ENCODE assay signal across 21 mouse cellular contexts in the genomic region with DNA sequence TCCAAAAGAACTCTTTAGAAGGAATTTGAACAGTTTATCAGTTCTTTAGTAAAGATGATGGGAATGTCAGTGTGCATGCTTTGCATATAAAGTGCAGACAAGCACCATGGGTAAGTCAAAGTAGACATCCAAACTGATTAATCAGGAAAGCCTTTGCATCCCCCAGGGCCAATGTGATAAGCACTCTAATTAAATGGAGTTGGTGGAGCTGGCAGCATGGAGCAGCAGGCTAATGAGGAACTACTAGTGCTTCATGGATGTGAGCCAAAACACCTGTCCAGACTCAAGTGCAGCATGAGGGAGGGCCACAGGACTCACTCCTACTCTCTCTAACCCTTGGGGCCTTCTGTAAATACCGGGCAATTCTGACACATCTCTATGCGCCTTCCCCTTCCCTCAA. TPM values are rescaled to one million over a fixed set of nuclear protein-coding genes. Genes with fewer than 3 reads are reported as not detected.
DNase-seq lines count a peak whose midpoint lies in the region; ATAC-seq and TF ChIP-seq lines count a peak whose summit lies in the region.
"Had no signal": no experiment of that assay in that cellular context is flagged by ENCODE, and none has a peak within 500 bp of the region (broad histone marks: within the 10 kb centered on the region; RNA-seq: fewer than 3 reads in every experiment).

No protein-coding gene starts in this region.

- H3K4me3 ChIP-seq in forebrain, embryonic 13.5 days, result no peak overlapping the region
- H3K4me3 ChIP-seq in forebrain, embryonic 10.5 days, result no peak overlapping the region
- no peak overlapping the region for H3K4me3 ChIP-seq in hindbrain, postnatal 0 days (ENCODE audit: low read length)
- no peak overlapping the region for H3K4me3 ChIP-seq in hindbrain, embryonic 16.5 days (ENCODE audit: low read length)
- no peak overlapping the region for H3K4me3 ChIP-seq in neural tube, embryonic 14.5 days (ENCODE audit: low read depth, low read length)
- no peak overlapping the region for H3K4me3 ChIP-seq in neural tube, embryonic 15.5 days (replicated peaks)
- H3K4me3 ChIP-seq in midbrain, postnatal 0 days (ENCODE audit: low read depth, low read length), result no peak overlapping the region
- H3K4me3 ChIP-seq: heart, adult 2 months; heart, embryonic 15.5 days had no signal

- H3K4me1 ChIP-seq in forebrain, embryonic 13.5 days, result no peaks in the 10 kb centered on the region
- H3K4me1 ChIP-seq in forebrain, embryonic 10.5 days, result no peaks in the 10 kb centered on the region
- no peaks in the 10 kb centered on the region for H3K4me1 ChIP-seq in hindbrain, postnatal 0 days (ENCODE audit: insufficient read depth, low read length)
- H3K4me1 ChIP-seq in hindbrain, embryonic 16.5 days (ENCODE audit: control insufficient read depth, insufficient read depth, low read depth, low read length), result no peaks in the 10 kb centered on the region
- H3K4me1 ChIP-seq in neural tube, embryonic 14.5 days (ENCODE audit: control insufficient read depth, insufficient read depth, low read length), result no peaks in the 10 kb centered on the region
- no peaks in the 10 kb centered on the region for H3K4me1 ChIP-seq in neural tube, embryonic 15.5 days
- no peaks in the 10 kb centered on the region for H3K4me1 ChIP-seq in midbrain, postnatal 0 days (ENCODE audit: insufficient read depth, low read length)
- H3K4me1 ChIP-seq: heart, embryonic 15.5 days had no signal

- no peak overlapping the region for H3K9ac ChIP-seq in forebrain, embryonic 13.5 days
- no peak overlapping the region for H3K9ac ChIP-seq in hindbrain, postnatal 0 days (replicated peaks; ENCODE audit: low read length)
- H3K9ac ChIP-seq in hindbrain, embryonic 16.5 days (ENCODE audit: low read depth, low read length), result no peak overlapping the region
- H3K9ac ChIP-seq in neural tube, embryonic 14.5 days (replicated peaks; ENCODE audit: low read depth, low read length), result no peak overlapping the region
- no peak overlapping the region for H3K9ac ChIP-seq in neural tube, embryonic 15.5 days (replicated peaks)
- H3K9ac ChIP-seq in midbrain, postnatal 0 days (replicated peaks; ENCODE audit: low read length, poor library complexity, severe bottlenecking), result no peak overlapping the region
- H3K9ac ChIP-seq: heart, embryonic 15.5 days had no signal

- H3K9me3 ChIP-seq in forebrain, embryonic 13.5 days (replicated peaks), result no peaks in the 10 kb centered on the region
- H3K9me3 ChIP-seq in forebrain, embryonic 10.5 days, result no peaks in the 10 kb centered on the region
- no peaks in the 10 kb centered on the region for H3K9me3 ChIP-seq in hindbrain, postnatal 0 days (ENCODE audit: low read length)
- H3K9me3 ChIP-seq in hindbrain, embryonic 16.5 days (ENCODE audit: control insufficient read depth, low read length), result no peaks in the 10 kb centered on the region
- H3K9me3 ChIP-seq in neural tube, embryonic 14.5 days (ENCODE audit: control insufficient read depth, low read length), result no peaks in the 10 kb centered on the region
- no peaks in the 10 kb centered on the region for H3K9me3 ChIP-seq in neural tube, embryonic 15.5 days (replicated peaks)
- no peaks in the 10 kb centered on the region for H3K9me3 ChIP-seq in midbrain, postnatal 0 days (ENCODE audit: low read length)
- H3K9me3 ChIP-seq: heart, embryonic 15.5 days had no signal

- H3K4me2 ChIP-seq in forebrain, embryonic 13.5 days, result no peak overlapping the region
- H3K4me2 ChIP-seq in hindbrain, postnatal 0 days (ENCODE audit: low read depth, low read length), result no peak overlapping the region
- H3K4me2 ChIP-seq in hindbrain, embryonic 16.5 days (ENCODE audit: low read length), result no peak overlapping the region
- H3K4me2 ChIP-seq in neural tube, embryonic 14.5 days (ENCODE audit: low read depth, low read length), result no peak overlapping the region
- no peak overlapping the region for H3K4me2 ChIP-seq in neural tube, embryonic 15.5 days
- H3K4me2 ChIP-seq in midbrain, postnatal 0 days (ENCODE audit: low read depth, low read length, poor library complexity, severe bottlenecking), result no peak overlapping the region
- H3K4me2 ChIP-seq: heart, embryonic 11.5 days; heart, embryonic 15.5 days had no signal

- DNase-seq in forebrain, embryonic 10.5 days (ENCODE audit: extremely low spot score, low spot score), result no peak
- peak; percentile 7 for DNase-seq in hindbrain, postnatal 0 days (ENCODE audit: low spot score)
- peak; percentile 37 for DNase-seq in midbrain, postnatal 0 days (ENCODE audit: low spot score)
- DNase-seq: adrenal gland, postnatal 14 days; cerebellum, adult 2 months; cerebellum, postnatal 10 days; gastrocnemius, postnatal 14 days; heart, adult 2 months; heart, postnatal 14 days had no signal

- H3K36me3 ChIP-seq in forebrain, embryonic 13.5 days (ENCODE audit: poor library complexity, severe bottlenecking), result no peaks in the 10 kb centered on the region
- H3K36me3 ChIP-seq in forebrain, embryonic 10.5 days (replicated peaks), result no peaks in the 10 kb centered on the region
- H3K36me3 ChIP-seq in hindbrain, postnatal 0 days (ENCODE audit: insufficient read depth, low read length), result no peaks in the 10 kb centered on the region
- no peaks in the 10 kb centered on the region for H3K36me3 ChIP-seq in hindbrain, embryonic 16.5 days (ENCODE audit: control insufficient read depth, insufficient read depth, low read length)
- no peaks in the 10 kb centered on the region for H3K36me3 ChIP-seq in neural tube, embryonic 14.5 days (ENCODE audit: control insufficient read depth, insufficient read depth, low read length)
- H3K36me3 ChIP-seq in neural tube, embryonic 15.5 days, result no peaks in the 10 kb centered on the region
- no peaks in the 10 kb centered on the region for H3K36me3 ChIP-seq in midbrain, postnatal 0 days (ENCODE audit: insufficient read depth, low read length)
- H3K36me3 ChIP-seq: heart, embryonic 15.5 days had no signal

- H3K27ac ChIP-seq in forebrain, embryonic 13.5 days, result no peak overlapping the region
- no peak overlapping the region for H3K27ac ChIP-seq in forebrain, embryonic 10.5 days
- H3K27ac ChIP-seq in hindbrain, postnatal 0 days, result no peak overlapping the region
- H3K27ac ChIP-seq in hindbrain, embryonic 16.5 days (ENCODE audit: low read depth, low read length), result no peak overlapping the region
- H3K27ac ChIP-seq in neural tube, embryonic 14.5 days (ENCODE audit: low read depth, low read length), result no peak overlapping the region
- H3K27ac ChIP-seq in neural tube, embryonic 15.5 days (replicated peaks), result no peak overlapping the region
- H3K27ac ChIP-seq in midbrain, postnatal 0 days (ENCODE audit: low read depth, low read length), result no peak overlapping the region
- H3K27ac ChIP-seq: heart, adult 2 months; heart, embryonic 15.5 days had no signal

- peak; percentile 16; the same call in 1 of the 2 replicates for ATAC-seq in forebrain, embryonic 13.5 days
- 0 out of 2 replicates have a peak, but pooled peaks have one; percentile 7 for ATAC-seq in hindbrain, postnatal 0 days
- no peak for ATAC-seq in hindbrain, embryonic 16.5 days
- ATAC-seq in neural tube, embryonic 14.5 days (ENCODE audit: low read depth), result peak; percentile 51; the same call in 1 of the 2 replicates
- no peak for ATAC-seq in neural tube, embryonic 15.5 days (ENCODE audit: low FRiP score)
- no peak for ATAC-seq in midbrain, postnatal 0 days (ENCODE audit: low FRiP score)
- ATAC-seq: activated CD4-positive, CD25-positive, alpha-beta regulatory T cell, adult 4 months; forebrain, embryonic 16.5 days; intestine, embryonic 16.5 days; Patski had no signal

- 63% methylated on average over 2 of the region's 2 CpGs for WGBS in forebrain, embryonic 13.5 days
- 91% methylated on average over 2 of the region's 2 CpGs for WGBS in forebrain, embryonic 10.5 days
- 69% methylated on average over 2 of the region's 2 CpGs for WGBS in hindbrain, postnatal 0 days
- 72% methylated on average over 2 of the region's 2 CpGs for WGBS in hindbrain, embryonic 16.5 days
- WGBS in neural tube, embryonic 14.5 days, result 67% methylated on average over 2 of the region's 2 CpGs
- WGBS in neural tube, embryonic 15.5 days, result 69% methylated on average over 2 of the region's 2 CpGs
- WGBS in midbrain, postnatal 0 days, result 58% methylated on average over 2 of the region's 2 CpGs

- TF ChIP-seq CTCF in hindbrain, postnatal 0 days (IDR thresholded peaks at IDR 0.05; ENCODE audit: low read depth), result no peak
- no peak for TF ChIP-seq CTCF in midbrain, postnatal 0 days (IDR thresholded peaks at IDR 0.05)

- no peaks in the 10 kb centered on the region for H3K27me3 ChIP-seq in forebrain, embryonic 13.5 days
- no peaks in the 10 kb centered on the region for H3K27me3 ChIP-seq in forebrain, embryonic 10.5 days (ENCODE audit: poor library complexity, severe bottlenecking)
- no peaks in the 10 kb centered on the region for H3K27me3 ChIP-seq in hindbrain, postnatal 0 days (ENCODE audit: insufficient read depth, low read length)
- no peaks in the 10 kb centered on the region for H3K27me3 ChIP-seq in hindbrain, embryonic 16.5 days (replicated peaks; ENCODE audit: control insufficient read depth, insufficient read depth, low read length)
- no peaks in the 10 kb centered on the region for H3K27me3 ChIP-seq in neural tube, embryonic 14.5 days (ENCODE audit: control insufficient read depth, insufficient read depth, low read length)
- H3K27me3 ChIP-seq in neural tube, embryonic 15.5 days (replicated peaks), result no peaks in the 10 kb centered on the region
- no peaks in the 10 kb centered on the region for H3K27me3 ChIP-seq in midbrain, postnatal 0 days (ENCODE audit: insufficient read depth, low read length)
- H3K27me3 ChIP-seq: CH12.LX; heart, embryonic 15.5 days had no signal

RNA-seq across cellular contexts. Expression of a gene that starts 46.0 kb away (rescaled TPM):
- 2.5 and 2.9 TPM in 2 replicates for polyA plus RNA-seq in forebrain, embryonic 13.5 days (2015; fragmentation: Nextera tagmentation; extraction: Ambion mirVana)
- polyA plus RNA-seq in forebrain, embryonic 10.5 days (2016; fragmentation: Nextera tagmentation; extraction: Ambion mirVana), result 2.5 and 3.1 TPM in 2 replicates
- total RNA-seq in hindbrain, postnatal 0 days (2014; rRNA removed), result 0.83 and 2.4 TPM in 2 replicates
- 2.0 and 2.4 TPM in 2 replicates for polyA plus RNA-seq in hindbrain, postnatal 0 days (2015; fragmentation: Nextera tagmentation; extraction: Ambion mirVana)
- polyA plus RNA-seq in hindbrain, embryonic 16.5 days (2015; fragmentation: Nextera tagmentation; extraction: Ambion mirVana), result 3.9 and 4.9 TPM in 2 replicates
- 1.8 and 6.1 TPM in 2 replicates for polyA plus RNA-seq in neural tube, embryonic 14.5 days (2014; fragmentation: Nextera tagmentation; extraction: Ambion mirVana)
- 6.5 and 9.5 TPM in 2 replicates for polyA plus RNA-seq in neural tube, embryonic 15.5 days (2015; fragmentation: Nextera tagmentation; extraction: Ambion mirVana)
- 1.5 and 2.9 TPM in 2 replicates for total RNA-seq in midbrain, postnatal 0 days (2014; rRNA removed)
- polyA plus RNA-seq in midbrain, postnatal 0 days (2015; fragmentation: Nextera tagmentation; extraction: Ambion mirVana), result 1.6 TPM in 2 replicates
- total RNA-seq: CH12.LX; hematopoietic stem cell, adult 5-6 weeks had no signal
- polyA plus RNA-seq: activated CD4-positive, CD25-positive, alpha-beta regulatory T cell, adult 4 months; Patski had no signal

Comparison
In these comparisons a context has a peak if more than half of its experiments do, and no peak if none do; other contexts are left out.
1. ATAC-seq: peak in forebrain, embryonic 13.5 days (single experiment), hindbrain, postnatal 0 days (single experiment) and neural tube, embryonic 14.5 days (single experiment); none in hindbrain, embryonic 16.5 days (single experiment), neural tube, embryonic 15.5 days (single experiment) and midbrain, postnatal 0 days (single experiment).